Mouse (Mus musculus): ENCODE measurements around the gene Rps13. TPM values are rescaled to one million over a fixed set of nuclear protein-coding genes. Genes with fewer than 3 reads are reported as not detected.

The Rps13 gene
- polyA plus RNA-seq, 1 experiment from 2014 or later, result 724 TPM

DNA sequence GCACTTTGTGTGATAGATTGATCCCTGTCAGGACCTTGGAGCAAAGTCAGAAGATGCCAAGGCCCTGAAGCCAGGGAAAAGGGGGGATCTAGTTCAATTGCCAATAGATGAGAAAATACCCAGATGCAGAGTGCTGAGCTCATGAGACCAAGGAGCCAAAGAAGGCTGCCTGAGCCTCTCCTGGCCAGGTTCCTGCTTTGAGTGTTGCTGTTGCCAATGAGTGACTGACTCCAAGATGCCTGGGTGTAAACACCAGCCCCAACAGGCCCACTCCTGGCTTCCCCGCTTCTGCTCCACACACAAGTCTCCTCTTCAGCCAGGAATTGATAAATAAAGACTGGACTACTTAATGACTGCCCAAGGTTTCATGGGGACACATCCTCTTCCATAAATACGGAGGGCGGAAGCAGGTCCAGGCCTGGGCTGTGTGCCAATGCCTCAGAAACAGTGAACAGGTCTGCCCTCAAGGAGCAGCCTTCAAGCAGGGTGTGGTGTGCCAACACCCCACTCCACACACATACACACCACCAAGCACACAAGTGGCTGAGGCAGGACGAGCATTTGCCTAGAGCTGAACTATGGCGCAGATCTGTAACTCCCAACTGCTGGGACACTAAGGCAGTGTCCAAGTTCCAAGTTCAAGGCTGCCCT is 32.2 kb downstream of the Rps13 start:
- 88% methylated on average over 5 of the region's 5 CpGs for whole genome bisulfite sequencing (ENCODE audit: insufficient replicate concordance)
- H3K4me3 ChIP-seq (ENCODE audit: low read depth, low read length), result no peak overlapping the region
- ATAC-seq (replicated peaks; ENCODE audit: insufficient number of reproducible peaks, low FRiP score, low TSS enrichment), result no peak
- no peaks in the 10 kb centered on the region for H3K9me3 ChIP-seq (replicated peaks; ENCODE audit: control insufficient read depth, low read length)
- no peaks in the 10 kb centered on the region for H3K36me3 ChIP-seq (ENCODE audit: control insufficient read depth, insufficient read depth, low read length)
- no peak overlapping the region for H3K9ac ChIP-seq (ENCODE audit: low read depth, low read length)
- H3K4me1 ChIP-seq (ENCODE audit: control insufficient read depth, insufficient read depth, low read length), result no peaks in the 10 kb centered on the region; the same call in 1 of the 2 replicates
- no peak overlapping the region for H3K4me2 ChIP-seq
- no peaks in the 10 kb centered on the region; the same call in 1 of the 2 replicates for H3K27me3 ChIP-seq (ENCODE audit: control insufficient read depth, insufficient read depth, low read length)
- no peak overlapping the region for H3K27ac ChIP-seq (ENCODE audit: low read depth, low read length)

DNA sequence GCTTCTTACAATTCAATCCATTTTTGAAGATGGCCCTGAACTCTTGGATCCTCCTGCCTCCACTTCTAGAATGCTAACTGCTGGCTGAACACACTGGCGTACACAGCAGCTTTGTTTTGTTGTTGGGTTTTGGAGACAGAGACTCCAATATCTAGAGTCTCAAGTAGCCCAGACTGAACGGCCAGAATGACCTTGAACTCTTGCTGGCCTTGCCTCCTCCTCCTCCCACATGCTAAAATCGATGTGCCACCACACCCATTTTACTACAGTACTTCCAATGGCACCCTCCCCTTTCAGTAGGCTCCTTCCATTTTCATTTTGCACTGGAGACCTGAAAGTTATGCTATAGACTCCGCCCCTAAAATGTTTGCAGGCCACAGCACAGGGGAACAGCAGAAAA is 32.9 kb downstream of the Rps13 start:
- 67% methylated on average over 4 of the region's 4 CpGs for WGBS (ENCODE audit: insufficient replicate concordance)
- no peaks in the 10 kb centered on the region for H3K9me3 ChIP-seq (replicated peaks; ENCODE audit: control insufficient read depth, low read length)
- ATAC-seq (replicated peaks; ENCODE audit: insufficient number of reproducible peaks, low FRiP score, low TSS enrichment), result no peak
- H3K27me3 ChIP-seq (ENCODE audit: control insufficient read depth, insufficient read depth, low read length), result no peaks in the 10 kb centered on the region; the same call in 1 of the 2 replicates
- H3K4me2 ChIP-seq, result no peak overlapping the region
- H3K27ac ChIP-seq (ENCODE audit: low read depth, low read length), result no peak overlapping the region
- H3K4me1 ChIP-seq (ENCODE audit: control insufficient read depth, insufficient read depth, low read length), result no peaks in the 10 kb centered on the region; the same call in 1 of the 2 replicates
- H3K36me3 ChIP-seq (ENCODE audit: control insufficient read depth, insufficient read depth, low read length), result no peaks in the 10 kb centered on the region
- no peak overlapping the region for H3K4me3 ChIP-seq (ENCODE audit: low read depth, low read length)
- H3K9ac ChIP-seq (ENCODE audit: low read depth, low read length), result no peak overlapping the region

DNA sequence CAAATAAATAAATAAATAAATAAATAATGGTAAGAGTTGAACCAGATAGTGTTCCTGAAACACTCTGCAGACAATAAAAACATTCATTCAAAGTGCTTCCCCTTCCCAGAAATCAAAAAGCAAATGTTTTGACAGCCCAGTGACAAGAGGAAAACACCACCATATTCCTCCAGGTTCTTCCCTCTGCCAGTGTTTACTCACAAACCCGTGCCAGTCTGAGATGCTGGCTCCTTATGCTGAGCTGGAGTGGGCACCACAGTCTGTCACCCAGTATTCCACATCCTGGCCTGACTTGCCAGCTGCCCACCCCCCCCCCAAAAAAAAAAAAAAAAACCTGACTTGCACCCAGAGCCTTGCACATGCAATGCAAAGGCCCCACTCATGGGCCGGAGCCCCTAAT is 35.1 kb downstream of the Rps13 start:
- ATAC-seq (replicated peaks; ENCODE audit: insufficient number of reproducible peaks, low FRiP score, low TSS enrichment), result no peak
- H3K36me3 ChIP-seq (ENCODE audit: control insufficient read depth, insufficient read depth, low read length), result no peaks in the 10 kb centered on the region
- 88% methylated on average over 2 of the region's 2 CpGs for WGBS (ENCODE audit: insufficient replicate concordance)
- H3K27me3 ChIP-seq (ENCODE audit: control insufficient read depth, insufficient read depth, low read length), result no peaks in the 10 kb centered on the region
- no peaks in the 10 kb centered on the region for H3K9me3 ChIP-seq (replicated peaks; ENCODE audit: control insufficient read depth, low read length)
- H3K27ac ChIP-seq (ENCODE audit: low read depth, low read length), result no peak overlapping the region
- no peak overlapping the region for H3K4me2 ChIP-seq
- H3K4me1 ChIP-seq (ENCODE audit: control insufficient read depth, insufficient read depth, low read length), result peaks cover 8% of the 10 kb centered on the region
- no peak overlapping the region for H3K4me3 ChIP-seq (ENCODE audit: low read depth, low read length)
- no peak overlapping the region for H3K9ac ChIP-seq (ENCODE audit: low read depth, low read length)

DNA sequence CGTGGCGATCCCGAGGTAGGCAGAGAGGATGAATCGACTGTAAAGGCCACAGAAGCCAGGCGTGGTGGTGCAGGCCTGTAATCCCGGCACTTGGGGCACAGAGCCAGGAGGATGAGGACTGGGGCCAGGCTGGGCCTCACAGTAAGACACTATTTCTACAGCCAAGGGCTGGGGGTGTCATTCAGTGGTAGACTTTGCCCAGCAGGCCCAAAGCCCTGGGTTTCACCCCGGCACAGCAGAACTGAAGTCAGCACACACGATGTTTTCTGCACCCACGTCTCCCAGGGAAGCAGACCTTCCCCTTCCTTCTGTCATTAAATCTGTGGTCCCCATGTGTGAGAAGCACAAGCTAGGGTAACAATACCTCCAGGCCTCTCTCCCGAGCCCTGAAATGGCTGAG is 35.6 kb downstream of the Rps13 start:
- no peaks in the 10 kb centered on the region for H3K36me3 ChIP-seq (ENCODE audit: control insufficient read depth, insufficient read depth, low read length)
- H3K9ac ChIP-seq (ENCODE audit: low read depth, low read length), result 0 out of 2 replicates have a peak overlapping the region, but pooled peaks have one; percentile 5
- no peaks in the 10 kb centered on the region for H3K27me3 ChIP-seq (ENCODE audit: control insufficient read depth, insufficient read depth, low read length)
- H3K27ac ChIP-seq (ENCODE audit: low read depth, low read length), result no peak overlapping the region
- H3K4me3 ChIP-seq (ENCODE audit: low read depth, low read length), result no peak overlapping the region
- no peak overlapping the region for H3K4me2 ChIP-seq
- ATAC-seq (replicated peaks; ENCODE audit: insufficient number of reproducible peaks, low FRiP score, low TSS enrichment), result no peak
- peaks cover 8% of the 10 kb centered on the region for H3K4me1 ChIP-seq (ENCODE audit: control insufficient read depth, insufficient read depth, low read length)
- 74% methylated on average over 10 of the region's 10 CpGs for WGBS (ENCODE audit: insufficient replicate concordance)
- H3K9me3 ChIP-seq (replicated peaks; ENCODE audit: control insufficient read depth, low read length), result no peaks in the 10 kb centered on the region

DNA sequence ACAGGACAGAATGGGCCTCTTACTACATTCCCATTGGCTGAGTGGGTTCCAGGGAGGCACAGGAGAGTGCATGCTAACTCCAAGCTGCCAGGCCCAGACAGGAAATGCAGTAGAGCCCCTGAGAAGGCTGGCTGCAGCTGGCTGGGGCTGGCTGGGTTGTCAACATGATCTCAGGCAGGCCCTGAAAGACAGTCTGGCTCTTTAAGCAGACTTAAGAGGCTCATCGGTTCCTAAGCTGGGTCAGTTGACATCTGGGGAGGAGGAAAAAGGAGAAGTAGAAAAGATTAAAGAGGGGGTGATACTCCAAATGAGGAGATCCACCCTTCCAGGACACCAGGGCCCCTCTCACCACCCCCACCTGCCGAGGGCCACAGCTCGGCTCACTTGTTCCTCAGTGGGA is 39.0 kb downstream of the Rps13 start:
- H3K9ac ChIP-seq (ENCODE audit: low read depth, low read length), result no peak overlapping the region
- 44% methylated on average over 3 of the region's 3 CpGs for WGBS (ENCODE audit: insufficient replicate concordance)

DNA sequence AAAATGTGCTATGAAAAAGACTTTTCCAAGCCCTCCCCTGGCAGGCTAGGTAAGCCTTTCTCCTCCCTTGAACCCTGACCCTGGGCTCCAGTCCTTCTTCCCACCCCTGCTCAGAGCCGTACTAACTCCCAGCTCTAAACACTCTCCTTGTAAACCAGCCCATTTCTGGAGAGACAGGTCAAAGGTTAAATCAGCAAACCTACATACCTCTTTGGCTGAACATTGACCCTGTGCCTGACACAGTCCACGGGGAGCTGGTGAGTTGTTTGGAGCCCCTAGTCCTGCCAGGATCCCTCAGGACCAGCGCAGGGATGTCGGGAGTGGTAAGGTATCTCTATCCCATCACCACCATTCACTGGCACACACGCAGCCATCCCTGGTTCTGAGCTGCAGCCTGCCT is 41.6 kb downstream of the Rps13 start:
- Histone ChIP-seq H3K27me3 (ENCODE audit: control insufficient read depth, insufficient read depth, low read length) (no peaks in the 10 kb centered on the region), H3K9ac (ENCODE audit: low read depth, low read length) (no peak overlapping the region), H3K9me3 (replicated peaks; ENCODE audit: control insufficient read depth, low read length) (no peaks in the 10 kb centered on the region), H3K4me2 (no peak overlapping the region), H3K4me3 (ENCODE audit: low read depth, low read length) (no peak overlapping the region), H3K27ac (ENCODE audit: low read depth, low read length) (no peak overlapping the region), H3K36me3 (ENCODE audit: control insufficient read depth, insufficient read depth, low read length) (no peaks in the 10 kb centered on the region), H3K4me1 (ENCODE audit: control insufficient read depth, insufficient read depth, low read length) (peaks cover 27% of the 10 kb centered on the region)
- 46% methylated on average over 5 of the region's 5 CpGs for WGBS (ENCODE audit: insufficient replicate concordance)
- no peak for ATAC-seq (replicated peaks; ENCODE audit: insufficient number of reproducible peaks, low FRiP score, low TSS enrichment)

More for the DNA sequence above, 39.0 kb downstream of the Rps13 start:
- Histone ChIP-seq H3K4me1 (ENCODE audit: control insufficient read depth, insufficient read depth, low read length) (peaks cover 16% of the 10 kb centered on the region), H3K9me3 (replicated peaks; ENCODE audit: control insufficient read depth, low read length) (no peaks in the 10 kb centered on the region), H3K4me2 (no peak overlapping the region), H3K27me3 (ENCODE audit: control insufficient read depth, insufficient read depth, low read length) (no peaks in the 10 kb centered on the region), H3K4me3 (ENCODE audit: low read depth, low read length) (no peak overlapping the region), H3K27ac (ENCODE audit: low read depth, low read length) (no peak overlapping the region), H3K36me3 (ENCODE audit: control insufficient read depth, insufficient read depth, low read length) (no peaks in the 10 kb centered on the region)
- peak; percentile 39; the same call in 1 of the 2 replicates for ATAC-seq (replicated peaks; ENCODE audit: insufficient number of reproducible peaks, low FRiP score, low TSS enrichment)

DNA sequence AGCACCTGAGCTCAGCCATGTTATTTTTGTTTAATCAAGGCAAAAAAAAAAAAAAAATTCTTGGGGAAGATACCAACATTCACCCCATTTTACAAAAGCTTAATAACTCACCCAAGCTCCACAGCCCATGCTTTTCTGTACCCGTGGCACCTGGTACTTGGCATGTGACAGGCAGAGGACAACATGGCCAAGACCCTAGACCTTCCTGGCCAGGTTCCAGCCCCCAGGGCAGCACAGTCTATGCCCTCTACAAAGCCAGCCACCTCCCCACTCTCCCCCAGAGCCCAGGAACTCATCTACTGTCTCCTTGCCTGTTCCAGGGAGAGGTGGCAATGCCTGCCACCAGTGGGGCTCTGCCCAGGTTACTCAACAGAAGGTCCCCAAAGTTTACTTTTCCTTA is 43.4 kb downstream of the Rps13 start:
- Histone ChIP-seq H3K4me3 (ENCODE audit: low read depth, low read length) (no peak overlapping the region), H3K36me3 (ENCODE audit: control insufficient read depth, insufficient read depth, low read length) (no peaks in the 10 kb centered on the region), H3K4me1 (ENCODE audit: control insufficient read depth, insufficient read depth, low read length) (peaks cover 41% of the 10 kb centered on the region), H3K9ac (ENCODE audit: low read depth, low read length) (no peak overlapping the region), H3K9me3 (replicated peaks; ENCODE audit: control insufficient read depth, low read length) (no peaks in the 10 kb centered on the region), H3K27ac (ENCODE audit: low read depth, low read length) (no peak overlapping the region), H3K4me2 (no peak overlapping the region), H3K27me3 (ENCODE audit: control insufficient read depth, insufficient read depth, low read length) (no peaks in the 10 kb centered on the region)
- WGBS (ENCODE audit: insufficient replicate concordance), result 69% methylated on average over 1 of the region's 1 CpGs
- ATAC-seq (replicated peaks; ENCODE audit: insufficient number of reproducible peaks, low FRiP score, low TSS enrichment), result no peak

DNA sequence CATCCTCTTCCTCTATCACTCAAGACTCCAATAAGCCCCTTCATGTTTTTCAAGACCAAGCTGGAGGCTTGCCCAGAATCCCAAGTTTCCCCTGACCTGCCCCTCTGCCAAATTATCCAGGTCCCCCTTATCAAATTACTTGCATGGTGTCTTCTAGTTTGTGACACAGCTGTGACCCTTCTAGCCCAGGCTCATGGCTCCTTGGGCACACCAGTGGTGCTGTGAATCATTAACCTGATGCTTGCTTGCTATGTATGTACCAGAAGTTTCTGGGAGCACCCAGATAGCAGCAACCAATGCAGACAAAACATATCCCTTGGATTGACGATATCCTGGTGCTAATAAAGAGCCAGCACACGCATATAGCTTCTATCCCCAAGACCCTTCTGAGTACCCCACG is 45.0 kb downstream of the Rps13 start:
- H3K4me1 ChIP-seq (ENCODE audit: control insufficient read depth, insufficient read depth, low read length), result peaks cover 33% of the 10 kb centered on the region

DNA sequence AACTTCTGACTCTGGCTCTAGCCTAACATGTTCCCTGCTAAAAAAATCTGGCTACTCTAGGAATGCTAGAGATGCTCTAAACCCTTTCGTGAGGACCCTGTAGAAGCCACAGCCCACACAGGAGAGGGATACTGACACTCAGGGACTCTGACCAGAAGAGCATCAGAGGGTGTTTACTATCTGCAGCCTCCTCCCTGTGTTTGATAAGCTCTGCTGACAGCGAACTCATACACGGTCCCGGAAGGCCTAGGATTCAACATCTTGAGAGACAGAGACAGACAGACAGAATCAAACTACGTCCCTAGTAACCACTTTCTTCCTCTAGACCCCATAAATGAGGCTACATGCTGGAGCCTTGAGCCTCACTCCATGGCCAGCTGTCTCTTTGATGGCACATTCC is 46.0 kb downstream of the Rps13 start:
- peaks cover 33% of the 10 kb centered on the region for H3K4me1 ChIP-seq (ENCODE audit: control insufficient read depth, insufficient read depth, low read length)
- 40% methylated on average over 5 of the region's 5 CpGs for WGBS (ENCODE audit: insufficient replicate concordance)
- ATAC-seq (replicated peaks; ENCODE audit: insufficient number of reproducible peaks, low FRiP score, low TSS enrichment), result no peak

More for the DNA sequence above, 45.0 kb downstream of the Rps13 start:
- 83% methylated on average over 3 of the region's 3 CpGs for WGBS (ENCODE audit: insufficient replicate concordance)
- no peak overlapping the region for H3K27ac ChIP-seq (ENCODE audit: low read depth, low read length)
- no peaks in the 10 kb centered on the region for H3K36me3 ChIP-seq (ENCODE audit: control insufficient read depth, insufficient read depth, low read length)
- H3K9me3 ChIP-seq (replicated peaks; ENCODE audit: control insufficient read depth, low read length), result no peaks in the 10 kb centered on the region
- H3K4me2 ChIP-seq, result no peak overlapping the region
- H3K4me3 ChIP-seq (ENCODE audit: low read depth, low read length), result no peak overlapping the region
- no peak for ATAC-seq (replicated peaks; ENCODE audit: insufficient number of reproducible peaks, low FRiP score, low TSS enrichment)
- no peaks in the 10 kb centered on the region for H3K27me3 ChIP-seq (ENCODE audit: control insufficient read depth, insufficient read depth, low read length)
- H3K9ac ChIP-seq (ENCODE audit: low read depth, low read length), result no peak overlapping the region

More for the DNA sequence above, 46.0 kb downstream of the Rps13 start:
- H3K27ac ChIP-seq (ENCODE audit: low read depth, low read length), result 0 out of 2 replicates have a peak overlapping the region, but pooled peaks have one; percentile 13
- no peak overlapping the region for H3K4me2 ChIP-seq
- no peaks in the 10 kb centered on the region for H3K9me3 ChIP-seq (replicated peaks; ENCODE audit: control insufficient read depth, low read length)
- no peaks in the 10 kb centered on the region for H3K27me3 ChIP-seq (ENCODE audit: control insufficient read depth, insufficient read depth, low read length)
- no peak overlapping the region for H3K4me3 ChIP-seq (ENCODE audit: low read depth, low read length)
- no peak overlapping the region for H3K9ac ChIP-seq (ENCODE audit: low read depth, low read length)
- H3K36me3 ChIP-seq (ENCODE audit: control insufficient read depth, insufficient read depth, low read length), result no peaks in the 10 kb centered on the region

Measured in heart, embryonic 11.5 days (tissue).